Mouse (Mus musculus) gastrocnemius, postnatal 14 days (tissue): Measurements from ENCODE around the gene Hlcs. TPM values are rescaled to one million over a fixed set of nuclear protein-coding genes. Genes with fewer than 3 reads are reported as not detected.
A peak's percentile ranks its signal among the peaks of the same experiment; 100 is the strongest.

Experiments
- DNase-seq: peaks from one replicate; pipeline ENCODE4 v3.0.0; 2021; ENCODE audit warnings: mixed read lengths
- intact Hi-C: fragments of 180-260 bp; cut with DNase I; formaldehyde crosslinking; loops from one replicate; pipeline ENCODE4 v1.15.1; 2025; ENCODE audit warnings: low total_unique reads
- total RNA-seq, 2 experiments: library from RNA; stranded (reverse); gene quantifications; 2 replicates each; pipeline ENCODE4 v1.2.3; 2021

Gene Hlcs
- total RNA-seq, 2 experiments from 2014 or later = 5.8 to 6.6 TPM

- DNase-seq = no peak
- intact Hi-C loops = no loop called here
Measured at GRCm38 (mm10) chr16:94228858-94229555, 84.4 kb downstream of the Hlcs start.

GRCm38 (mm10) chr16:94227328-94228018 is 85.9 kb downstream of the Hlcs start:
- intact Hi-C loops = no loop called here
- DNase-seq = peak; percentile 74

GRCm38 (mm10) chr16:94223363-94223720 is 90.0 kb downstream of the Hlcs start:
- intact Hi-C loops = no loop called here
- no peak for DNase-seq

- no peak for DNase-seq
- intact Hi-C loops = no loop called here
Measured at GRCm38 (mm10) chr16:94222646-94223362, 90.6 kb downstream of the Hlcs start.

GRCm38 (mm10) chr16:94210689-94211357 is 102.5 kb downstream of the Hlcs start:
- no peak for DNase-seq
- intact Hi-C loops = no loop called here

- intact Hi-C loops = no loop called here
- DNase-seq = no peak
Measured at GRCm38 (mm10) chr16:94209626-94210025, 103.7 kb downstream of the Hlcs start.

GRCm38 (mm10) chr16:94208826-94209225 is 104.5 kb downstream of the Hlcs start:
- intact Hi-C loops = no loop called here

GRCm38 (mm10) chr16:94208152-94208551 is 105.2 kb downstream of the Hlcs start:
- DNase-seq = no peak
- intact Hi-C loops = no loop called here

More at GRCm38 (mm10) chr16:94208826-94209225, 104.5 kb downstream of the Hlcs start:
- no peak for DNase-seq

GRCm38 (mm10) chr16:94205528-94206484 is 107.6 kb downstream of the Hlcs start:
- intact Hi-C loops = no loop called here
- DNase-seq = no peak

GRCm38 (mm10) chr16:94201387-94201786 is 112.0 kb downstream of the Hlcs start:
- no peak for DNase-seq
- intact Hi-C loops = no loop called here

GRCm38 (mm10) chr16:94195913-94196312 is 117.5 kb downstream of the Hlcs start:
- intact Hi-C loops = no loop called here
- no peak for DNase-seq

GRCm38 (mm10) chr16:94191379-94192315 is 121.7 kb downstream of the Hlcs start:
- DNase-seq = peak; percentile 20
- intact Hi-C loops = no loop called here

- DNase-seq = no peak
- intact Hi-C loops = no loop called here
Measured at GRCm38 (mm10) chr16:94190256-94190655, 123.1 kb downstream of the Hlcs start.

- no peak for DNase-seq
- intact Hi-C loops = no loop called here
Measured at GRCm38 (mm10) chr16:94186526-94186925, 126.8 kb downstream of the Hlcs start.

- no peak for DNase-seq
- intact Hi-C loops = no loop called here
Measured at GRCm38 (mm10) chr16:94185430-94185829, 127.9 kb downstream of the Hlcs start.

- no peak for DNase-seq
- intact Hi-C loops = no loop called here
Measured at GRCm38 (mm10) chr16:94180122-94180870, 133.1 kb downstream of the Hlcs start.
